Mouse (Mus musculus): ENCODE data around the gene Gbp6. TPM values are rescaled to one million over a fixed set of nuclear protein-coding genes. Genes with fewer than 3 reads are reported as not detected.
"Not testable (repeated sequence)": the region's sequence is repeated elsewhere in the genome, so short reads cannot be mapped to it uniquely, and the experiment has no call there.

Gene Gbp6
- 2.0 and 2.8 TPM in 2 replicates for polyA plus RNA-seq (2016; fragmentation: Nextera tagmentation; extraction: Ambion mirVana)

DNA sequence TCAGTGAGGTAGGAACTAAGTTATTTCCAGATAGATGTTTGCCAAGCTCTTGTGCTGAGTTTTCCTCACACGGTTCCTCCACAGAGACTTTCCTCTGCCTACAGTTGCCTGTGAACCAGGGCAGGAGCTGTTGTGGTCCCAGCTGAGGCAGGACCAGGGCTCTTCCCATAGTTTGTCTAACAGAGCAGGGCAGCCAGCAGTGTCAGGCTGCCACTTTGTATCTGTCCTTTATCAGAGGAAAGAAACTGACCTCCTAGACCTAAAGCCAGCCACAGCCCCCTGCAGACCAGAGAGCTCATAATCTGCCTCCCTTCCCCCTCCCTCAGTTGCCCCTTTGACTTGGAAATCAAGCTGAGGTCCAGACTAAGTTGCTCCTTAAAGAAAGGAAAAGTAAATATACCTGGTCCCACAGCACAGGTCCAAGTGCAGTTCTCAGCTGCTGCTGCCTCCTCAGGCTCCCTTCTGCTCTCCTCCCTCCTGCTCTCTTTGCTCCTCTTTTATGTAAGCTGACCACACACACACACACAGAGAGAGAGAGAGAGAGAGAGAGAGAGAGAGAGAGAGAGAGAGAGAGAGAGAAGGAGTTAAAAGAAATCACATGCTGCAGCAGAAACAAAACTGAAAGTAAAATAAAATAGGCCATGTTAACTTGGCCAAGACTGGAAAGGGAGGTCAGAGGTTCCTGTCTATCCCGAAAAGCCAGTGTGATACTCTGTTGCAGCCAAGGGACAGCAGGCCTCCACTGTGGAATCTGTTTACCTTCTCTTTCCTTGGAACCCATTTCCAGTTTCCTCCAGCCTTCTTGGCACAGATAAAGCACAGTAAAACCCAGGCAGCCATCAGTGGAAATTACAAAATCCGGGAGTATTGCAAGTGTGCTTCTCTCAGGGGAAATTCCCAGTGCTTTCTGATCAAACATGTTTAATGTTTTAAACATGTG lies at the start of gene Gbp6, which contains the start of gene Gm43302:
Gene Gbp6 (minus strand): TSS at position 473 of the 940 bp plus-strand sequence.
Gene Gm43302 (minus strand): TSS at position 470 of the 940 bp plus-strand sequence.
- ATAC-seq (ENCODE audit: insufficient number of reproducible peaks, low FRiP score): 0 out of 2 replicates have a peak, but pooled peaks have one; percentile 36
- 35% methylated on average over 3 of the region's 3 CpGs for WGBS
- not testable (repeated sequence) for H3K9ac ChIP-seq

DNA sequence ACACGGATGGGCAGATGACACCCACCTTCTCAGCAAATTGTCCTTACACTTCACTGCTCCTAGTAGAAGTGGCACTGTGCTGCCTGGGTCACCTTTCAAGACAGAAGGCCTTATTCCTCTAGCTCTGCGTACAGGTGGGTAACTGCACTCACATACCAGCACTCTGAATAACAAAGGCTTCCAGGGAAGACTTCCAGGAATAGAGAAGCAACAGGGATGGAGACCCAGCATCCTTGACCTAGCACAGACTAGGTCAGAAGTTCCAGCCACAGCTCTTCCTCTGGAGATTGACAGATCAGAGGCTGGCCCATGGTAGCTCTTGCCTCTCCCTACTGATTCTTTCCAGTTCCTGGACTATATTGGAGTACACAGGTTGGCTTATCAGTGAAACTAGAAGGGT lies 47.8 kb upstream of the Gbp6 start:
- Histone ChIP-seq H3K4me3 (no peak overlapping the region), H3K4me2 (no peak overlapping the region), H3K9ac (no peak overlapping the region), H3K36me3 (no peaks in the 10 kb centered on the region), H3K4me1 (replicated peaks) (peaks cover 8% of the 10 kb centered on the region), H3K27ac (ENCODE audit: poor library complexity, severe bottlenecking) (no peak overlapping the region), H3K9me3 (replicated peaks) (no peaks in the 10 kb centered on the region), H3K27me3 (replicated peaks) (no peaks in the 10 kb centered on the region)
- no peak for ATAC-seq (ENCODE audit: insufficient number of reproducible peaks, low FRiP score)
- 68% methylated on average over 2 of the region's 2 CpGs for WGBS

More for the DNA sequence above, at the start of gene Gbp6, which contains the start of gene Gm43302:
- not testable (repeated sequence) for H3K27me3 ChIP-seq (replicated peaks); H3K4me3 ChIP-seq; H3K9me3 ChIP-seq (replicated peaks); H3K36me3 ChIP-seq
- peak within 1 kb of the TSS; percentile 64 for H3K27ac ChIP-seq (ENCODE audit: poor library complexity, severe bottlenecking)
- peaks cover 15% of the 10 kb centered on the region for H3K4me1 ChIP-seq (replicated peaks)
- peak within 1 kb of the TSS; percentile 16; the same call in 1 of the 2 replicates for H3K4me2 ChIP-seq

DNA sequence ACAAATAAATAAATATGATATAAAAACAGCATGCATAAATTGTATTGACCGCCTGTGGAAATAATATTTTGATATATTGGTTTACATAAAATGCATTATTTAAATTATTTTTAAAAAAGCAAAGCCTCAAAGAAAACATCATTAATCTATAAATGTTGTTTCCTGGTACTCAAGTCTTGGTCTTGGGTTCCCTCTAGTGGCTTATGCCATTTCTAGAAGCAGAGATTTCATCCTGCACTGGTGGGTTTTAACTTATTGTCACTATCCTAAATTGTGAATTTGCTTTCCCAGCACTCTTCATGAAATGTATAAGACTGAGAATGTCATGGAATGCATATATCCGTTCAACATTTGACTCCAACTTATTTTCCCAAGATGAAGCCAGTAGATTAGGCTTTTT lies 29.0 kb upstream of the Gbp6 start:
- no peak overlapping the region for H3K27ac ChIP-seq (ENCODE audit: poor library complexity, severe bottlenecking)
- H3K27me3 ChIP-seq (replicated peaks): no peaks in the 10 kb centered on the region
- H3K36me3 ChIP-seq: no peaks in the 10 kb centered on the region; the same call in 1 of the 2 replicates
- WGBS: 59% methylated on average over 2 of the region's 2 CpGs
- no peaks in the 10 kb centered on the region for H3K4me1 ChIP-seq (replicated peaks)
- H3K9me3 ChIP-seq (replicated peaks): no peaks in the 10 kb centered on the region
- H3K4me2 ChIP-seq: no peak overlapping the region
- no peak overlapping the region for H3K9ac ChIP-seq
- no peak overlapping the region for H3K4me3 ChIP-seq
- ATAC-seq (ENCODE audit: insufficient number of reproducible peaks, low FRiP score): no peak

DNA sequence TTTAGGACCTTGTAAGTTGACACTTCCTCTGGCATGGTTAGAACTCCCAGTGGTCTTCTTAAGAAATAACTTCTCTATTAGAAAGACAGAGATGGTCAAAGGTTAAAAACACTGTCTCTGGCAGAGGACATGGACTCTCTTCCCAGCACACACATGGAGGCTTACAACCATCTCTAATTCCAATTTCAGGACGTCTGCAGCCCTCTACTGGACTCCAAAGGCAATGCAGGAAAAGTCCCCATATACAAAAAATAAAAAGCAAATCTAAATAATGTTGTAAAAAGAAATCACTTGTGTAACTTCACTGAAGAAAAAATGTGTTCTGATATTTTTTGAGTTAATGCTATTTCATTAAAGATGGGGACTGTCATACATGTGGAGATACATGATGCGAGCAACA lies 17.4 kb upstream of the Gbp6 start:
- no peak for ATAC-seq (ENCODE audit: insufficient number of reproducible peaks, low FRiP score)
- no peaks in the 10 kb centered on the region for H3K27me3 ChIP-seq (replicated peaks)
- no peak overlapping the region for H3K4me3 ChIP-seq
- 75% methylated on average over 2 of the region's 2 CpGs for WGBS
- H3K27ac ChIP-seq (ENCODE audit: poor library complexity, severe bottlenecking): no peak overlapping the region
- H3K4me1 ChIP-seq (replicated peaks): no peaks in the 10 kb centered on the region
- H3K9me3 ChIP-seq (replicated peaks): peaks cover 5% of the 10 kb centered on the region; the same call in 1 of the 2 replicates
- no peaks in the 10 kb centered on the region for H3K36me3 ChIP-seq
- H3K4me2 ChIP-seq: no peak overlapping the region
- no peak overlapping the region for H3K9ac ChIP-seq

DNA sequence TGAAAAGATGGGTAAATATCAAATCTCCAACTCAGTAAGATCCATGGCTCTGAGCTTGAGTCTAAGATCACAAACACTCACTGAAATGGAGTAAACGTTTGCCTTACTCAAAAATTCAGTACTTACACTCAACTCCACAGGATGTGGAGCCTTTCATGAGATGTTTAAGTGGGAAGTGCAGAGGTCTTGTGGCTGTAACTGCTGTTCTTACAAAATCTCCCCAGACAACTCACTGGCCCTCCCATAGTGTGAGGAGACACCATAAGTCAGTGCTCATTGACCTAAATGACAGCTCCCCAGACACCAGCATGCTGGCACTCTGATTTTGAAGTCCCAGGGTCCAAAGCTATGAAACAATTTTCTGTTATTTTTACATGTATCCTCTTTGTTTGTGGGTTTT lies 15.7 kb upstream of the Gbp6 start:
- not testable (repeated sequence) for H3K36me3 ChIP-seq; H3K27me3 ChIP-seq (replicated peaks); H3K9me3 ChIP-seq (replicated peaks); H3K4me1 ChIP-seq (replicated peaks); H3K4me3 ChIP-seq; H3K9ac ChIP-seq; ATAC-seq (ENCODE audit: insufficient number of reproducible peaks, low FRiP score); H3K27ac ChIP-seq (ENCODE audit: poor library complexity, severe bottlenecking); H3K4me2 ChIP-seq
- 62% methylated on average over 1 of the region's 1 CpGs for WGBS

DNA sequence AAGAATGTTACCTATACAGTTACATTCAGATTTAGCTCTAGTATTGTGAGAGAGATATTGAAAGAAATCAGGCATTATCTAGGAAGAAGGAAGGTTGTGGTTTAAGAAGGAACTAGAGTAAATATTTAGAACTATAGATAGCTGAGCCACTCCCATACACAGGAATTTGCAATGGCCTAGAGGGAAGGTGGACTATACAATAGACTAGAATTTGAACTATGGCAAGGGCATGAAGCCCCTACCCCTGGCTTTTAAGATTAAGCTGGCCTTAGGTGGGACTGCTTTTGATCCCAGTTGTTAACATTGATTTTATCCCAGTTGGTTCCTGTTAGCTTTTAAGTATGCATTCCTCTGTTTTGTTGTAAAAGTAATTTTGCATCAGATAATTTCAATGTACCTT lies 13.4 kb upstream of the Gbp6 start:
- ATAC-seq (ENCODE audit: insufficient number of reproducible peaks, low FRiP score); H3K4me1 ChIP-seq (replicated peaks); H3K9me3 ChIP-seq (replicated peaks); H3K9ac ChIP-seq; H3K36me3 ChIP-seq; H3K4me2 ChIP-seq; H3K27me3 ChIP-seq (replicated peaks); H3K27ac ChIP-seq (ENCODE audit: poor library complexity, severe bottlenecking); H3K4me3 ChIP-seq: not testable (repeated sequence)

DNA sequence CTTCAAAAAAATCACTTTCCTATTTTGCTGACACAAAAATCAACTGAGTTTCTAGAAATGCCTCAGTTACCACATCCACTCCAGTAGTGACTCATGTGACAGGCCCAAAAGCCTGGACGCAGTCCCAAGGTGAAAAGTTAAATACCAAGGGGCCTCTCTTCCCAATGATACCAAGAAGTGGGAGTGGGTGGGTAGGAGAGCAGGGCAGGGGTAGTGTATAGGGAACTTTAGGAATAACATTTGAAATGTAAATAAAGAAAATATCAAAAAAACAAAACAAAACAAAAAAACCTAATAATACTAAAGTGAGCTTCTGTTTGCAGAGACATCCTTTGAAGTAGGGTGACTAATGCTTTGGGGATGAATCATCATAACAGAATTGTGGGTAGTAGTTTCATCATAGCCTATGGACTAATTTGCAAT lies 12.7 kb upstream of the Gbp6 start:
- Histone ChIP-seq H3K4me3 (no peak overlapping the region), H3K4me2 (no peak overlapping the region), H3K4me1 (replicated peaks) (peaks cover 14% of the 10 kb centered on the region), H3K27ac (ENCODE audit: poor library complexity, severe bottlenecking) (no peak overlapping the region), H3K9ac (no peak overlapping the region), H3K27me3 (replicated peaks) (no peaks in the 10 kb centered on the region), H3K9me3 (replicated peaks) (peaks cover 5% of the 10 kb centered on the region; the same call in 1 of the 2 replicates), H3K36me3 (no peaks in the 10 kb centered on the region)
- 65% methylated on average over 1 of the region's 1 CpGs for WGBS
- no peak for ATAC-seq (ENCODE audit: insufficient number of reproducible peaks, low FRiP score)

DNA sequence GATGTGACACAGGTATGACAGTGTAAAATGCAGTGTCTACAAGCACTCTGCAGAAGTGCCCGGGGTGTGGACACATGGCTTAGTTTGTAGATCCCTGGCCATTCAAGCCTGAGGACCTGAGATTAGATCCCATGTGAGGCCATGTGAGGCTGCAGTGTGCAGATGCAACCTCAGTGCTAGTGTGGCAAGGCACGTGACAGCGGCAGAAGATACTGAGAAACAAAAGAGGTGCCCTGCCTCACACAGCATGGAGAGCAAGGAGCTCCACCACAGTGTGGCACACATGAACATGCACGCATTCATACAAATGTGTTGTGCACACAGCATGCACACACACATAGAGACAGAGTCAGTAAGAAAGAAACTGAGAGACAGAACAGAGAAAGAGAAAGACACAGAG lies 12.2 kb upstream of the Gbp6 start:
- not testable (repeated sequence) for H3K27me3 ChIP-seq (replicated peaks); ATAC-seq (ENCODE audit: insufficient number of reproducible peaks, low FRiP score); H3K9me3 ChIP-seq (replicated peaks); H3K36me3 ChIP-seq; H3K4me2 ChIP-seq; H3K4me3 ChIP-seq; H3K9ac ChIP-seq; H3K27ac ChIP-seq (ENCODE audit: poor library complexity, severe bottlenecking)
- WGBS: 68% methylated on average over 4 of the region's 4 CpGs
- peaks cover 17% of the 10 kb centered on the region for H3K4me1 ChIP-seq (replicated peaks)

- H3K4me2 ChIP-seq: no peak overlapping the region
- H3K27me3 ChIP-seq (replicated peaks): no peaks in the 10 kb centered on the region
- no peak for ATAC-seq (ENCODE audit: insufficient number of reproducible peaks, low FRiP score)
- no peaks in the 10 kb centered on the region for H3K9me3 ChIP-seq (replicated peaks)
- no peak overlapping the region for H3K4me3 ChIP-seq
- 80% methylated on average over 4 of the region's 4 CpGs for WGBS
- H3K27ac ChIP-seq (ENCODE audit: poor library complexity, severe bottlenecking): peak overlapping the region; percentile 82
- H3K36me3 ChIP-seq: no peaks in the 10 kb centered on the region
- H3K9ac ChIP-seq: no peak overlapping the region
- H3K4me1 ChIP-seq (replicated peaks): peaks cover 31% of the 10 kb centered on the region
Observed at GRCm38 (mm10) chr5:105301963-105302362, 8.5 kb upstream of the Gbp6 start.

GRCm38 (mm10) chr5:105301531-105301930 lies 8.0 kb upstream of the Gbp6 start:
- no peaks in the 10 kb centered on the region for H3K27me3 ChIP-seq (replicated peaks)
- peak overlapping the region; percentile 4; the same call in 1 of the 2 replicates for H3K4me2 ChIP-seq
- peak overlapping the region; percentile 82 for H3K27ac ChIP-seq (ENCODE audit: poor library complexity, severe bottlenecking)
- no peaks in the 10 kb centered on the region for H3K9me3 ChIP-seq (replicated peaks)
- peaks cover 31% of the 10 kb centered on the region for H3K4me1 ChIP-seq (replicated peaks)
- H3K4me3 ChIP-seq: no peak overlapping the region
- 4% methylated on average over 2 of the region's 2 CpGs for WGBS
- H3K9ac ChIP-seq: no peak overlapping the region; the same call in 1 of the 2 replicates
- peak; percentile 91 for ATAC-seq (ENCODE audit: insufficient number of reproducible peaks, low FRiP score)
- no peaks in the 10 kb centered on the region for H3K36me3 ChIP-seq

DNA sequence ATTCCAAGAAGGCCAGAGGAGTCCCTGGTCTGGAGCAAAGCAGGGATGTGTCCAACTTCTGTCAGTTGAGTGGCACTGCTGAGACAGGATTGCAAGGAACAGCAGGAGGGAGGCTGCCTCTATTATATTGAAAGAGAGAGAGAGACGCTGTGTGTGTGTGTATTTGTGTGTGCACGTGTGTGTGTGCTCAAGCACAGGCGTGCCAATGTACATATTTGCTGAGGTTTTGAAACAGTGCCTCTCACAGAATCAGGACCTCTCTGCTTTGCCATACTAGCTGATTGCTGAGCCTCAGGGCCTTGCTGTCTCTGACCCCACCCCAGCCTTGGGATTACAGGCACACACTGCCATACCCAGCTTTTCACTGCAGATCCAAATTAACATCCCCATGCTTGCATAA lies 2.2 kb upstream of the Gbp6 start:
- H3K27ac ChIP-seq (ENCODE audit: poor library complexity, severe bottlenecking): no peak overlapping the region
- H3K27me3 ChIP-seq (replicated peaks): no peaks in the 10 kb centered on the region
- ATAC-seq (ENCODE audit: insufficient number of reproducible peaks, low FRiP score): no peak
- H3K9ac ChIP-seq: no peak overlapping the region
- H3K4me2 ChIP-seq: no peak overlapping the region
- no peak overlapping the region for H3K4me3 ChIP-seq
- WGBS: 96% methylated on average over 3 of the region's 3 CpGs
- no peaks in the 10 kb centered on the region for H3K36me3 ChIP-seq
- no peaks in the 10 kb centered on the region for H3K9me3 ChIP-seq (replicated peaks)
- peaks cover 30% of the 10 kb centered on the region for H3K4me1 ChIP-seq (replicated peaks)
